Mouse (Mus musculus) urinary bladder, postnatal 36 days (tissue): ENCODE measurements at regions not wholly inside any gene's neighbourhood (a gene's known extent, or its start where the extent isn't known, plus 50 kb on each side); places are given as distances from the start of the nearest gene placed in this dataset.

Experiments
- DNase-seq, 2 experiments: peaks; one replicate each; pipeline ENCODE4 v3.0.0; 2022; ENCODE audit warnings: low spot score in 2 of 2, mixed read lengths in 1 of 2

GRCm38 (mm10) chr2:83396307-83396706 lies 247.9 kb upstream of the Zc3h15 start:
- DNase-seq = no peak

GRCm38 (mm10) chr2:83396820-83397609 lies 247.2 kb upstream of the Zc3h15 start:
- no peak for DNase-seq

- peak in 1 of 2 experiments; percentile 5 for DNase-seq
These were observed 201.5 kb upstream of the Zc3h15 start for GRCm38 (mm10) chr2:83442739-83443138.

- DNase-seq = no peak
These were observed 192.9 kb upstream of the Zc3h15 start for GRCm38 (mm10) chr2:83451378-83451777.
